Mouse (Mus musculus): ENCODE data around the gene Fam120c. TPM values are rescaled to one million over a fixed set of nuclear protein-coding genes. Genes with fewer than 3 reads are reported as not detected.
"Not testable (repeated sequence)": the region's sequence is repeated elsewhere in the genome, so short reads cannot be mapped to it uniquely, and the experiment has no call there.

Fam120c gene
- polyA plus RNA-seq, 1 experiment: 3.8 TPM

DNA sequence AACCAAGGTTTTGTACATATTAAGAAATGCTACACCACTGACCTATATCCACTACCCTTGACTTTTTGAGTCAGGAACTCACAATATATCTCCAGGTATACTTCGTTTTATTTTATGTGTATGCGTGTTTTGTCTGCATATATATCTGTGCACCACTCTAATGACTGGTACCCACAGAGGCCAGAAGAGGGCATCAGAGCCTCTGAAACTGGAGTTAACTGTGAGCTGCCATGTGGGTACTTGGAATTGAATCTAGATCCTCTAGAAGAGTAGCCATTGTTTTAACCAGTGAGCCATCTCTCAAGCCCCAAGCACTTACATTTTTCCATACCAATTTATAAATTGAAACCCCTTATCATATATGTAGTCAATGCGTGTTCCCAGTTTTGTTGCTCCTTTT lies 144.2 kb downstream of the Fam120c start:
- 100% methylated on average over 3 of the region's 3 CpGs for WGBS
- no peaks in the 10 kb centered on the region for H3K27me3 ChIP-seq (ENCODE audit: control insufficient read depth, insufficient read depth, low read length)
- H3K27ac ChIP-seq (ENCODE audit: control insufficient read depth, insufficient read depth, low read length): no peak overlapping the region
- DNase-seq: no peak
- H3K36me3 ChIP-seq (ENCODE audit: control insufficient read depth, insufficient read depth, low read length): no peaks in the 10 kb centered on the region
- no peak overlapping the region for H3K4me3 ChIP-seq (ENCODE audit: control insufficient read depth, insufficient read depth, low read length)
- TF ChIP-seq CTCF (IDR thresholded peaks at IDR 0.05; ENCODE audit: borderline replicate concordance, control insufficient read depth, extremely low read depth, insufficient read depth, low read length, poor library complexity) (no peak), POLR2A (IDR thresholded peaks at IDR 0.05; ENCODE audit: control insufficient read depth, extremely low read depth, insufficient read depth, low read length, poor library complexity) (no peak)
- no peaks in the 10 kb centered on the region for H3K4me1 ChIP-seq (replicated peaks; ENCODE audit: control insufficient read depth, insufficient read depth, low read length)

DNA sequence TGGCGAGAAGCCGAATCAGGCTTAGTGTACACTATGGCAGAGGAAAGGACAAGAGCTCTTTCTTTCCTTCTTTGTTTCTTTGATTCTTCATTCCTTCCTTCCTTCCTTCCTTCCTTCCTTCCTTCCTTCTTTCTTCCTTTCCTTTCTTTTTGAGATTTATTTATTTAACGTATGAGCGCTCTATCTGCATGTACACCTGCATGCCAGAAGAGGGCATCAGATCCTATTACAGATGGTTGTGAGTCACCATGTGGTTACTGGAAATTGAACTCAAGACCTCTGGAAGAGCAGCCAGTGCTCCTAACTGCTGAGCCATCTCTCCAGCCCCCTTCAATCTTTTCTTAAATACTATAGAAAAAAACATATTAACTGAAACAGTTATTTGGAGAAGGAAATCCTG lies 149.3 kb downstream of the Fam120c start:
- H3K27me3 ChIP-seq (ENCODE audit: control insufficient read depth, insufficient read depth, low read length); H3K4me3 ChIP-seq (ENCODE audit: control insufficient read depth, insufficient read depth, low read length); DNase-seq; H3K36me3 ChIP-seq (ENCODE audit: control insufficient read depth, insufficient read depth, low read length); H3K4me1 ChIP-seq (replicated peaks; ENCODE audit: control insufficient read depth, insufficient read depth, low read length); H3K27ac ChIP-seq (ENCODE audit: control insufficient read depth, insufficient read depth, low read length): not testable (repeated sequence)
- WGBS: 93% methylated on average over 4 of the region's 4 CpGs

DNA sequence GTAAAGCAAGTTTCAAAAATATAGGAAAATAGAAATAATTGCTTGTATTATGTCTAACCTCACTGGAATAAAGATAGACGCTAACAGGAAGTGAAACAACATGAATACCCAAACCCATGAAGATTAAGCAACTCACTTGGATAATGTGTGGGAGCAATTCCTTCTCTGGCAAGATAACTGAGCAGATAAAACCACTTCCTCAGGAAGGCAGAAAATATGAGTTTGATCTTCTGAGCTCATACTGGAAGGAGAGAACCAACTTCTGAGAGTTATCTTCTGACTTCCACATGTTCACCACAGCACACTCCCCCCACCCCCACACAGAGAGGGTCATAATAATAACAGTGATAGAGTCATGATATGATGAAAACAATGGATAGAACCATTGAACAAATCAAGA lies 152.6 kb downstream of the Fam120c start:
- no peak for TF ChIP-seq CTCF (IDR thresholded peaks at IDR 0.05; ENCODE audit: borderline replicate concordance, control insufficient read depth, extremely low read depth, insufficient read depth, low read length, poor library complexity)
- no peak for TF ChIP-seq POLR2A (IDR thresholded peaks at IDR 0.05; ENCODE audit: control insufficient read depth, extremely low read depth, insufficient read depth, low read length, poor library complexity)
- H3K36me3 ChIP-seq (ENCODE audit: control insufficient read depth, insufficient read depth, low read length): no peaks in the 10 kb centered on the region
- WGBS: 50% methylated on average over 1 of the region's 1 CpGs
- no peaks in the 10 kb centered on the region for H3K27me3 ChIP-seq (ENCODE audit: control insufficient read depth, insufficient read depth, low read length)
- H3K4me1 ChIP-seq (replicated peaks; ENCODE audit: control insufficient read depth, insufficient read depth, low read length): no peaks in the 10 kb centered on the region
- no peak for DNase-seq
- no peak overlapping the region for H3K4me3 ChIP-seq (ENCODE audit: control insufficient read depth, insufficient read depth, low read length)
- H3K27ac ChIP-seq (ENCODE audit: control insufficient read depth, insufficient read depth, low read length): no peak overlapping the region

- H3K27ac ChIP-seq (ENCODE audit: control insufficient read depth, insufficient read depth, low read length): no peak overlapping the region
- H3K27me3 ChIP-seq (ENCODE audit: control insufficient read depth, insufficient read depth, low read length): no peaks in the 10 kb centered on the region
- TF ChIP-seq POLR2A (IDR thresholded peaks at IDR 0.05; ENCODE audit: control insufficient read depth, extremely low read depth, insufficient read depth, low read length, poor library complexity) (no peak), CTCF (IDR thresholded peaks at IDR 0.05; ENCODE audit: borderline replicate concordance, control insufficient read depth, extremely low read depth, insufficient read depth, low read length, poor library complexity) (no peak)
- no peaks in the 10 kb centered on the region for H3K36me3 ChIP-seq (ENCODE audit: control insufficient read depth, insufficient read depth, low read length)
- no peaks in the 10 kb centered on the region for H3K4me1 ChIP-seq (replicated peaks; ENCODE audit: control insufficient read depth, insufficient read depth, low read length)
- DNase-seq: no peak
- H3K4me3 ChIP-seq (ENCODE audit: control insufficient read depth, insufficient read depth, low read length): no peak overlapping the region
These were observed 164.6 kb downstream of the Fam120c start for GRCm38 (mm10) chrX:151508536-151508935.

DNA sequence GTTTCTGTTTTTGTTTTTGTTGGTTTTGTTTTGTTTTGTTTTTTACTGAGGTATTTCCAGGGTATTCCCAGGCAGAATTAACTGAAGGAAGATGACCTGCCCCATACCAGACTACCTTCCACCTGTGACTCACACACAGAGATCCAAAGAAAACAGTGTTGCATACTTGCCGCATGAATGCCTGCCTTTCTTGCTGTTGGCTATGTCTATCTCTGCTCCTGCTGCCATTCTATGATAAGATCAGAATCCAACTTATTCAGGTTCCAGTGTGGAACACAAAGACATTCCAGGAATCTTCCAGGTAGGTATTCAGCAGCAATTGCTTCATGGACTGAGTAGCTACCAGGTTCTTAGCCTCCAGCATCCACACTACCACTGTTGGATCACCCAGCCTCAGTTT lies 165.9 kb downstream of the Fam120c start:
- 100% methylated on average over 1 of the region's 1 CpGs for WGBS
- H3K27me3 ChIP-seq (ENCODE audit: control insufficient read depth, insufficient read depth, low read length): no peaks in the 10 kb centered on the region
- H3K4me3 ChIP-seq (ENCODE audit: control insufficient read depth, insufficient read depth, low read length): no peak overlapping the region
- no peaks in the 10 kb centered on the region for H3K4me1 ChIP-seq (replicated peaks; ENCODE audit: control insufficient read depth, insufficient read depth, low read length)
- no peak overlapping the region for H3K27ac ChIP-seq (ENCODE audit: control insufficient read depth, insufficient read depth, low read length)
- no peaks in the 10 kb centered on the region for H3K36me3 ChIP-seq (ENCODE audit: control insufficient read depth, insufficient read depth, low read length)
- no peak for TF ChIP-seq POLR2A (IDR thresholded peaks at IDR 0.05; ENCODE audit: control insufficient read depth, extremely low read depth, insufficient read depth, low read length, poor library complexity)
- no peak for TF ChIP-seq CTCF (IDR thresholded peaks at IDR 0.05; ENCODE audit: borderline replicate concordance, control insufficient read depth, extremely low read depth, insufficient read depth, low read length, poor library complexity)
- no peak for DNase-seq

- Histone ChIP-seq H3K4me3 (ENCODE audit: control insufficient read depth, insufficient read depth, low read length) (no peak overlapping the region), H3K36me3 (ENCODE audit: control insufficient read depth, insufficient read depth, low read length) (no peaks in the 10 kb centered on the region), H3K27ac (ENCODE audit: control insufficient read depth, insufficient read depth, low read length) (no peak overlapping the region), H3K27me3 (ENCODE audit: control insufficient read depth, insufficient read depth, low read length) (no peaks in the 10 kb centered on the region), H3K4me1 (replicated peaks; ENCODE audit: control insufficient read depth, insufficient read depth, low read length) (no peaks in the 10 kb centered on the region)
- TF ChIP-seq CTCF (IDR thresholded peaks at IDR 0.05; ENCODE audit: borderline replicate concordance, control insufficient read depth, extremely low read depth, insufficient read depth, low read length, poor library complexity) (no peak), POLR2A (IDR thresholded peaks at IDR 0.05; ENCODE audit: control insufficient read depth, extremely low read depth, insufficient read depth, low read length, poor library complexity) (no peak)
- DNase-seq: no peak
- WGBS: 96% methylated on average over 3 of the region's 3 CpGs
These were observed 169.1 kb downstream of the Fam120c start for GRCm38 (mm10) chrX:151513066-151513465.

- H3K36me3 ChIP-seq (ENCODE audit: control insufficient read depth, insufficient read depth, low read length): no peaks in the 10 kb centered on the region
- no peak overlapping the region for H3K27ac ChIP-seq (ENCODE audit: control insufficient read depth, insufficient read depth, low read length)
- H3K4me3 ChIP-seq (ENCODE audit: control insufficient read depth, insufficient read depth, low read length): no peak overlapping the region
- TF ChIP-seq POLR2A (IDR thresholded peaks at IDR 0.05; ENCODE audit: control insufficient read depth, extremely low read depth, insufficient read depth, low read length, poor library complexity): no peak
- TF ChIP-seq CTCF (IDR thresholded peaks at IDR 0.05; ENCODE audit: borderline replicate concordance, control insufficient read depth, extremely low read depth, insufficient read depth, low read length, poor library complexity): no peak
- DNase-seq: no peak
- 98% methylated on average over 2 of the region's 2 CpGs for WGBS
- no peaks in the 10 kb centered on the region for H3K27me3 ChIP-seq (ENCODE audit: control insufficient read depth, insufficient read depth, low read length)
- no peaks in the 10 kb centered on the region for H3K4me1 ChIP-seq (replicated peaks; ENCODE audit: control insufficient read depth, insufficient read depth, low read length)
These were observed 169.7 kb downstream of the Fam120c start for GRCm38 (mm10) chrX:151513694-151514093.
